Comparison of ENCODE assay signal across 8 mouse cellular contexts in the genomic region with DNA sequence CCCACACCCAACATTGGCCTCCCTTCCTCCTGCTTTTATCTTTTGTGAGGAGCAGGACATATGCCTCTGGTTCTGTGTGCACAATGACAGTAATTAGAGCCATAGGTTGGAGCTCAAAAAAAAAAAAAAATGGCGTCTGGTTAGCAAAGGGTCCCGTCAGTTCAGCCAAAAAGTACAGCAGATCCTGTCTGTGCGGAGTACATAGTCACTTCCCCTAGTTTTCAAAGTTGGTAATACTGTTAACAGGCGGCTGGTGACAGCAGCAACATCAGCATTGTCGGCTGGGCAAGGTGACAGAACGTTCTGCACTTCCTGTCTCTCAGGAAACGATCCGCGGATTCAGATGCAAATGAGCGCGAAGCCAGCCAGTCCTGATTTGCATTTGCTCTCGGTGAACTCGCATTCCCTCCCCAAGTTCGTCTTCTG.
A peak's percentile ranks its signal among the peaks of the same experiment; 100 is the strongest.
DNase-seq lines count a peak whose midpoint lies in the region; ATAC-seq lines count a peak whose summit lies in the region.

No protein-coding gene starts in this region.

- no peaks in the 10 kb centered on the region for H3K9me3 ChIP-seq in heart, embryonic 12.5 days (replicated peaks)
- H3K9me3 ChIP-seq in liver, embryonic 13.5 days (replicated peaks), result no peaks in the 10 kb centered on the region

- DNase-seq in cerebellum, adult 9-11 months, result peak; percentile 3
- DNase-seq in embryo, embryonic 10.5 days (ENCODE audit: low spot score), result peak; percentile 68
- peak; percentile 31 to 44 for DNase-seq in kidney, adult 8-10 months
- no peak for DNase-seq in liver, embryonic 13.5 days
- peak; percentile 72 for DNase-seq in naive thymus-derived CD4-positive, alpha-beta T cell, adult 2 months (ENCODE audit: low read depth)
- peak; percentile 49 for DNase-seq in testis, postnatal 10 days (ENCODE audit: low spot score)

- H3K9ac ChIP-seq in heart, embryonic 12.5 days, result no peak overlapping the region
- H3K9ac ChIP-seq in liver, embryonic 13.5 days, result no peak overlapping the region

- H3K4me2 ChIP-seq in heart, embryonic 12.5 days, result peak overlapping the region; percentile 53
- H3K4me2 ChIP-seq in liver, embryonic 13.5 days, result peak overlapping the region; percentile 46

- H3K27me3 ChIP-seq in heart, embryonic 12.5 days (replicated peaks), result no peaks in the 10 kb centered on the region
- no peaks in the 10 kb centered on the region for H3K27me3 ChIP-seq in liver, embryonic 13.5 days

- no peak for ATAC-seq in cerebellum, adult (ENCODE audit: insufficient number of reproducible peaks, low FRiP score, low TSS enrichment)
- no peak for ATAC-seq in heart, embryonic 12.5 days (ENCODE audit: insufficient number of reproducible peaks, low FRiP score)
- no peak for ATAC-seq in liver, embryonic 13.5 days (ENCODE audit: low read depth)

- H3K4me1 ChIP-seq in heart, embryonic 12.5 days (replicated peaks), result peaks cover 21% of the 10 kb centered on the region; the same call in 1 of the 2 replicates
- H3K4me1 ChIP-seq in liver, embryonic 13.5 days (replicated peaks), result no peaks in the 10 kb centered on the region

- H3K27ac ChIP-seq in heart, embryonic 12.5 days (ENCODE audit: poor library complexity, severe bottlenecking), result no peak overlapping the region
- no peak overlapping the region for H3K27ac ChIP-seq in liver, embryonic 13.5 days

- peak overlapping the region; percentile 25; the same call in 1 of the 2 replicates for H3K4me3 ChIP-seq in heart, embryonic 12.5 days
- peak overlapping the region; percentile 10; the same call in 1 of the 2 replicates for H3K4me3 ChIP-seq in liver, embryonic 13.5 days (replicated peaks)

- no peaks in the 10 kb centered on the region for H3K36me3 ChIP-seq in heart, embryonic 12.5 days
- no peaks in the 10 kb centered on the region for H3K36me3 ChIP-seq in liver, embryonic 13.5 days

- WGBS in heart, embryonic 12.5 days, result 3% methylated on average over 14 of the region's 14 CpGs
- 3% methylated on average over 14 of the region's 14 CpGs for WGBS in liver, embryonic 13.5 days (ENCODE audit: insufficient replicate concordance)
